ENCODE assay signal across 11 mouse cellular contexts in the genomic region with DNA sequence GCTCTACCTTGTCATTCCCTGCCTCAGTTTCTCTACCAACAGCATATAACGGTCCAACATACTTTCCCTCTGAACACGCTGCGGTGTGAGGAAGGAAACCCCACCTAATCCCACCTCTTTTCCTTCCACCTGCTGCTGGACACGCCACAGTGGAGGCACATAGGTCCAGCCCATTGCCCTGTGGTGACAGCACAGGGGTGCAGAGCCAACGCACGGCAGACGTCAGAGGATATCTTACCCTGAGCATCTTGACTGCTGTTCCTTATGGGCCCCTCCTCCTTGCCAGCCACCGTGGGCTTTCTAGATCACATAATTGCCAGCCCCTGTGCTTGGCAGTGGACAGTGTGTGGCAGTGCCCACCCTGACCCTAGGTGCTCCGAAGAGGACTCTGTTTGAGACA. TPM values are rescaled to one million over a fixed set of nuclear protein-coding genes. Genes with fewer than 3 reads are reported as not detected.
DNase-seq lines count a peak whose midpoint lies in the region; ATAC-seq and TF ChIP-seq lines count a peak whose summit lies in the region.
"Had no signal": no experiment of that assay in that cellular context is flagged by ENCODE, and none has a peak within 500 bp of the region (broad histone marks: within the 10 kb centered on the region; RNA-seq: fewer than 3 reads in every experiment).

No protein-coding gene starts in this region.

- peak overlapping the region; percentile 80 for H3K9ac ChIP-seq in heart, embryonic 14.5 days (ENCODE audit: low read length)
- no peak overlapping the region for H3K9ac ChIP-seq in intestine, postnatal 0 days (ENCODE audit: low read depth, low read length)
- 0 out of 2 replicates have a peak overlapping the region, but pooled peaks have one; percentile 68 for H3K9ac ChIP-seq in stomach, postnatal 0 days (ENCODE audit: low read length)

- peaks cover 25% of the 10 kb centered on the region for H3K27me3 ChIP-seq in heart, embryonic 14.5 days (ENCODE audit: control insufficient read depth, insufficient read depth, low read length)
- peaks cover 27% of the 10 kb centered on the region for H3K27me3 ChIP-seq in intestine, postnatal 0 days (replicated peaks; ENCODE audit: control insufficient read depth, insufficient read depth, low read length)
- H3K27me3 ChIP-seq in stomach, postnatal 0 days (ENCODE audit: control insufficient read depth, insufficient read depth, low read length) = no peaks in the 10 kb centered on the region; the same call in 1 of the 2 replicates

- no peak for TF ChIP-seq CTCF in intestine, postnatal 0 days (IDR thresholded peaks at IDR 0.05; ENCODE audit: low read depth)
- TF ChIP-seq CTCF in stomach, postnatal 0 days (IDR thresholded peaks at IDR 0.05; ENCODE audit: low read depth) = no peak

- H3K4me3 ChIP-seq in heart, embryonic 14.5 days (ENCODE audit: control insufficient read depth in 1 of 2, insufficient read depth in 1 of 2, low read depth in 1 of 2, low read length in 2 of 2) = peak overlapping the region; percentile 47 to 58
- H3K4me3 ChIP-seq in intestine, postnatal 0 days (ENCODE audit: low read depth, low read length) = peak overlapping the region; percentile 52; the same call in 1 of the 2 replicates
- peak overlapping the region; percentile 60 for H3K4me3 ChIP-seq in stomach, postnatal 0 days (ENCODE audit: low read depth, low read length)

- 76% methylated on average over 9 of the region's 9 CpGs for WGBS in heart, embryonic 14.5 days
- WGBS in intestine, postnatal 0 days = 79% methylated on average over 9 of the region's 9 CpGs
- 75% methylated on average over 9 of the region's 9 CpGs for WGBS in stomach, postnatal 0 days

- H3K27ac ChIP-seq in heart, embryonic 14.5 days (replicated peaks in 1 of 2; ENCODE audit: control insufficient read depth in 1 of 2, insufficient read depth in 1 of 2, low read depth in 2 of 2, low read length in 2 of 2) = no peak overlapping the region
- H3K27ac ChIP-seq in intestine, postnatal 0 days (ENCODE audit: low read depth, low read length) = no peak overlapping the region
- H3K27ac ChIP-seq in stomach, postnatal 0 days (replicated peaks) = no peak overlapping the region

- peak overlapping the region; percentile 76 for H3K4me2 ChIP-seq in heart, embryonic 14.5 days (ENCODE audit: low read length)
- H3K4me2 ChIP-seq in intestine, postnatal 0 days (replicated peaks; ENCODE audit: low read depth) = peak overlapping the region; percentile 86
- H3K4me2 ChIP-seq in stomach, postnatal 0 days (replicated peaks; ENCODE audit: low read depth) = peak overlapping the region; percentile 81

- DNase-seq in heart, adult 9 months (ENCODE audit: low spot score in 2 of 2) = no peak
- DNase-seq in thymus, postnatal 25 days = peak; percentile 45
- no peak for DNase-seq in thymus, postnatal 0 days (ENCODE audit: low spot score)
- DNase-seq in stomach, postnatal 0 days (ENCODE audit: low spot score) = no peak
- no peak for DNase-seq in frontal cortex, adult 2 months (ENCODE audit: extremely low spot score in 1 of 2, low spot score in 1 of 2)
- DNase-seq in cerebellum, postnatal 10 days = no peak
- DNase-seq: cerebellum, postnatal 36 days had no signal

- no peak for ATAC-seq in heart, embryonic 14.5 days (ENCODE audit: insufficient number of reproducible peaks, insufficient read depth, low FRiP score, low read depth)
- no peak for ATAC-seq in intestine, postnatal 0 days
- no peak for ATAC-seq in stomach, postnatal 0 days (ENCODE audit: low FRiP score, low TSS enrichment)
- ATAC-seq: CD4-positive, CD25-positive, alpha-beta regulatory T cell, adult 4 months had no signal

- H3K4me1 ChIP-seq in heart, embryonic 14.5 days (ENCODE audit: control insufficient read depth in 2 of 2, insufficient read depth in 2 of 2, low read length in 2 of 2) = peaks cover 16 to 28% of the 10 kb centered on the region in 2 experiments; a peak in 3 of 4 replicates
- H3K4me1 ChIP-seq in intestine, postnatal 0 days (replicated peaks; ENCODE audit: control insufficient read depth, insufficient read depth, low read length) = no peaks in the 10 kb centered on the region
- peaks cover 3% of the 10 kb centered on the region for H3K4me1 ChIP-seq in stomach, postnatal 0 days (replicated peaks; ENCODE audit: control insufficient read depth, insufficient read depth)

- no peaks in the 10 kb centered on the region for H3K36me3 ChIP-seq in heart, embryonic 14.5 days (ENCODE audit: control insufficient read depth, insufficient read depth, low read length)
- H3K36me3 ChIP-seq in intestine, postnatal 0 days (ENCODE audit: control insufficient read depth, insufficient read depth) = no peaks in the 10 kb centered on the region
- H3K36me3 ChIP-seq in stomach, postnatal 0 days (ENCODE audit: control insufficient read depth, insufficient read depth, low read length) = no peaks in the 10 kb centered on the region

- TF ChIP-seq EP300 in stomach, postnatal 0 days (optimal IDR thresholded peaks at IDR 0.05) = no peak

- peaks cover 13% of the 10 kb centered on the region for H3K9me3 ChIP-seq in heart, embryonic 14.5 days (ENCODE audit: control insufficient read depth, low read length)
- no peaks in the 10 kb centered on the region for H3K9me3 ChIP-seq in intestine, postnatal 0 days (ENCODE audit: control insufficient read depth)
- H3K9me3 ChIP-seq in stomach, postnatal 0 days (ENCODE audit: control insufficient read depth, low read length) = no peaks in the 10 kb centered on the region

RNA-seq across cellular contexts. Expression of gene Plxnd1, which starts 4.3 kb away (rescaled TPM):
- 58.8 and 68.9 TPM in 2 replicates for polyA plus RNA-seq in heart, embryonic 14.5 days (2014; fragmentation: Nextera tagmentation; extraction: Ambion mirVana)
- 45.4 and 47.4 TPM in 2 replicates for polyA plus RNA-seq in thymus, postnatal 0 days (2015; fragmentation: Nextera tagmentation; extraction: Ambion mirVana)
- 8.2 and 9.6 TPM in 2 replicates for polyA plus RNA-seq in intestine, postnatal 0 days (2015; fragmentation: Nextera tagmentation; extraction: Ambion mirVana)
- 9.7 and 10.4 TPM in 2 replicates for polyA plus RNA-seq in stomach, postnatal 0 days (2015; fragmentation: Nextera tagmentation; extraction: Ambion mirVana)
- polyA plus RNA-seq in frontal cortex, adult 2 months (2012; rRNA removed) = 56.5 and 73.7 TPM in 2 replicates

RNA-seq across cellular contexts. Expression of gene H1foo, which starts 45.7 kb away (rescaled TPM):
- not detected in 2 replicates for polyA plus RNA-seq in heart, embryonic 14.5 days (2014; fragmentation: Nextera tagmentation; extraction: Ambion mirVana)
- polyA plus RNA-seq in thymus, postnatal 0 days (2015; fragmentation: Nextera tagmentation; extraction: Ambion mirVana) = 0.23 and 0.28 TPM in 2 replicates
- polyA plus RNA-seq in intestine, postnatal 0 days (2015; fragmentation: Nextera tagmentation; extraction: Ambion mirVana) = not detected in 2 replicates
- polyA plus RNA-seq in stomach, postnatal 0 days (2015; fragmentation: Nextera tagmentation; extraction: Ambion mirVana) = not detected in 2 replicates
- polyA plus RNA-seq in frontal cortex, adult 2 months (2012; rRNA removed) = not detected in 2 replicates
- polyA plus RNA-seq: CD4-positive, CD25-positive, alpha-beta regulatory T cell, adult 4 months had no signal

RNA-seq across cellular contexts. Expression of gene Rho, which starts 58.9 kb away (rescaled TPM):
- polyA plus RNA-seq in heart, embryonic 14.5 days (2014; fragmentation: Nextera tagmentation; extraction: Ambion mirVana) = 0.07 TPM in 1 of 2 replicates, not detected in the other
- 0.10 TPM in 1 of 2 replicates, not detected in the other for polyA plus RNA-seq in thymus, postnatal 0 days (2015; fragmentation: Nextera tagmentation; extraction: Ambion mirVana)
- polyA plus RNA-seq in intestine, postnatal 0 days (2015; fragmentation: Nextera tagmentation; extraction: Ambion mirVana) = 0.16 TPM in 1 of 2 replicates, not detected in the other
- polyA plus RNA-seq in stomach, postnatal 0 days (2015; fragmentation: Nextera tagmentation; extraction: Ambion mirVana) = 0.10 TPM in 2 replicates
- 0.86 and 1.6 TPM in 2 replicates for polyA plus RNA-seq in frontal cortex, adult 2 months (2012; rRNA removed)
- polyA plus RNA-seq: activated CD4-positive, CD25-positive, alpha-beta regulatory T cell, adult 4 months; CD4-positive, CD25-positive, alpha-beta regulatory T cell, adult 4 months had no signal
